Mouse (Mus musculus) heart, adult 11 months (tissue): ENCODE results near the gene Galnt17.
A peak's percentile ranks its signal among the peaks of the same experiment; 100 is the strongest.

Experiments
- DNase-seq: peaks from one replicate; pipeline ENCODE4 v3.0.0; 2022

Gene Galnt17

DNA sequence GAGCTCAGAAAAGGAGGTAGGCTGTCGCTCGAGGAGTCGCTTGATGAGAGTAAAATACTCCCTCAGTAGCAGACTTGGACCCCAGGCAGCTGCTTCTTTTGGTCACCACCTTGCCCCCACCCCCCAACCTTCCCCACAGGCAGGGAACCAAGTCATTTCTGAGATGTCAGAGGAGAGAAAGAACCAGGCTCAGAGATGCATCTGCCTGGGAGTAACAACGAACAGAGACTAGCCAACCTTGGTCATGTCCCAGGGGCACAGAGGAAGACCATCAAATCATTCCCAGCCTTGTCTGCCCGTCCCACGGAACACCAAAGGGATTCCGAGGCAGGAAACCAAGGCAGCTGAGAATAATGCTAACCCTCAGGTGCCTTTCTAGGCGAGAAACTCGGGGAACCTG is 293.0 kb downstream of the Galnt17 start:
- DNase-seq: peak; percentile 56

GRCm38 (mm10) chr5:131013816-131014215 is 294.5 kb downstream of the Galnt17 start:
- DNase-seq: peak; percentile 78

- DNase-seq: peak; percentile 49
Measured at GRCm38 (mm10) chr5:131013101-131013500, 295.2 kb downstream of the Galnt17 start.

DNA sequence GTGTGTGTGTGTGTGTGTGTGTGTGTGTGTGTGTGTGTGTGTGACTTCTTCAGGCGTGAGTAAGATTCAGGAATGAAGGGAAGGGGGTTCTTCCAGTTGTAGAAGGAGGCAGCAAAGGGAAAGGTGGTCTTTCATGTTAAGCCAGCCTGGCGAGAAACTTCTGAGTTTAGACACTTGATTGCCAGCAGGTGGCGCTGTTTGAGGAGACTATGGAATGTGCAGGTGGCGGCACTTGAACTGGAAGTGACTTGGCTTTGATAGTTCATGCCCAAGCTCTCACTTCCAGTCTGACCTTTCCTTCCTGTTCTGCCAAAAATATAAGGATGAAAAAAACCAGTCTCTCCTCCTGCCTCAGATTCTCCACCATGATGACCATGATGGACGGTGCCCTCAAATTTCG is 298.8 kb downstream of the Galnt17 start:
- DNase-seq: peak; percentile 43

- peak; percentile 91 for DNase-seq
Measured at GRCm38 (mm10) chr5:131008507-131008906, 299.8 kb downstream of the Galnt17 start.

GRCm38 (mm10) chr5:131007871-131008505 is 300.3 kb downstream of the Galnt17 start:
- DNase-seq: peak; percentile 72

DNA sequence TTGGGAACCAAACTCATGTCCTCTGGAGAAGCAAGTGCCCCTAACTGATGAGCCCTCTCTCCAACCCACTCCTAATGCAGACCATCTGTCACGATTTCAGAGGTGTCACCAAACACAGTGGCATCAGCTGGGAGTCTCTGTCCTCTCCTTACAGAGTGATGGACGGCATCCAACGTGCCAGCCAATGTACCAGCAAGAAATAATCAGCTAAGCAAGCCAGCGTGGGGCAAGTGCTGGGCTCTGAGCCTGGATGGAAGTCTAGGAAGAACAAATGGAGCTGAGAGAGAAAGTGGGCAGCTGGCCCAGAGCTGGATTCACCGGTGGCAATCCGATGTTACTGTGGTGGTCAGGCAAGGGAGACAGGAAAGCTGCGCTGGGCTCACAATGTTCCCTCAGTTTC is 301.1 kb downstream of the Galnt17 start:
- peak; percentile 96 for DNase-seq

GRCm38 (mm10) chr5:131006524-131006923 is 301.8 kb downstream of the Galnt17 start:
- no peak for DNase-seq

DNA sequence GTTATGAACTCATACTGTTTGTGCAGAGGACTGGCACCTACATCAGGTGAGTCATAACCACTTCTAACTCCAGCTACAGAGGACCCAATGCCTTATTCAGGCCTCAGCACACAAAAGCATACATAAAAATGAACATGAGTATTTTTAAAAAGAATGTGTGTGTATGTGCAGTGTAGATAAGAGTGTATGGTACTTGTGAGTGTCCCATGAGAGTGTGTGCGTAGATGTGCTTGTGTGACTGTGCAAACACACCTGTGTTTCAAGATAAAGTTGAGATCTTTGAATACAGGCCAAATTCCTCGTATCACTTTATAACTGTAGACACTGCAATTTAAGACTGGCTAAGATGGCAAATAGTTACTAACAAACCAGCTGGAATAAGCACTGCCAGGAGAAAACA is 307.7 kb downstream of the Galnt17 start:
- DNase-seq: peak; percentile 6

- peak; percentile 22 for DNase-seq
Measured at GRCm38 (mm10) chr5:130979321-130979720, 329.0 kb downstream of the Galnt17 start.

DNA sequence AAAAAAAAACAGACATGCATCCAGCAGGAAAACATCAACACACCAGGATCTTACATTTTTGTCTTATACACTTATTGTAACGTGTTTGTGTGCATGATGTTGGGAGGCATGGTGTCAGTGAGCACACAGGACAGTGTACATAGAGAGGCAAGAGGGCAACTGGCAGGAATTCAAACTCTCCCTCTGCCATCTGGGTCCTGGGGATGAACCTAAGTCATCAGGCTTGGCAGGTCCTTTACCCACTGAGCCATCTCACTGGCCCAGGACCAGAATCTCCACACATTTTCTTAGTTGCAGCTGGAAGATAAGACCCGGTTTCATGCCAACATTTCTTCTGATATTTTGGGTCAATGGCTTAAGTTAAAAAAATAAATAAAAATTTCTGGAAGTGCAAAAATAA is 329.4 kb downstream of the Galnt17 start:
- peak; percentile 86 for DNase-seq

DNA sequence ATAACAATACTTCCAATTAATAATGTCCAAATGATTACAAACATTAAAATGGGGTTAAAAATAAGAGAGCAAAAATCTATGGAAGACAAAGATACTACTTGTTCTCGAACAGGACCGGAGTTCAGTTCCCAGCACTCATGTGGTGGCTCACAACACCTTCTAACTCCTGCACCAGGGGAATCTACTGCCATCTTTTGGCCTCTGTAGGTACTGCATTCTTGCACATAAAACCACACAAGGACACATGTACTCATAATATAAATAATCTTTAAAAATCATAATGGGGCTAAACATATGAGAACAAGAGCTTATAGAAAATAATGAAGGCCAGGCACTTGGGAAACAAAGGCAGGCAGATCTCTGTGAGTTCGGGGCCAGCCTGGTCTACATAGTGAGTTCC is 330.3 kb downstream of the Galnt17 start:
- peak; percentile 50 for DNase-seq

DNA sequence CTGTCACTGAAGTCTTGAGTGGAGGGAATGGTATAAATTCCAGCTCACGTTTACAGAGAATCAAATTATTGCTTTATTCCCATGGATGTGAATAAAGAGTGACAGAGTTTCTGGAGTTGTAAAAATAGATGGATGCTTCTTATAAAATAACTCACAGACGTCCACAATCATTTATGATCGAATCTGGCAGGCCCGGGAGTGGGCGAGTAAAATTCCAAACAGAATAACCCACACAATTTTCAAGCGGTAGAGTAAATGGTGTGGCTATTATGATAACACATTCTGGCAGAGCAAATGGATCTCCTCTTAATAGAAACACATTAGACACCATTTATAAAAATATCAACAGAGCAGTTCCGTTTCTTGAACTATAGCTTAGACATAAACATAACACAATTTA is 355.9 kb downstream of the Galnt17 start:
- no peak for DNase-seq

GRCm38 (mm10) chr5:130950894-130951400 is 357.4 kb downstream of the Galnt17 start:
- peak; percentile 81 for DNase-seq

DNA sequence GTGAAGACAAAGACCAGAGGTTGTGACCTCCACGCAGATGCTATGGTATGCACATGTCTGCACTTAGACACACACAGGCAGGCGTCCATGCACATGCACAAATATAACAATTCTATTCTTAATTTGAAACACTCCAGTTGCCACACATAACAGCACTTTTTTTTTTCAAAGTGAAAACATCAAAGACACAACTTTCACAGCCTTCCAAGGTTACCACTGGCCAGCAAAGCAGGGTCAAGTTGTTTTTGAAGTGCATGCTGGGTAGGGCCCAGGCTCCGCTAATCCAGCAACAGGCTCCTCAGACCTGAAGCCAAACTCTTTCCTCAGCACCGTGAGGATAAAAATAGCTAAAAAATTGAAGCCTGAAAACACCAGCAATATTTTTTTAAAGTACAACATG is 357.9 kb downstream of the Galnt17 start:
- DNase-seq: peak; percentile 70

DNA sequence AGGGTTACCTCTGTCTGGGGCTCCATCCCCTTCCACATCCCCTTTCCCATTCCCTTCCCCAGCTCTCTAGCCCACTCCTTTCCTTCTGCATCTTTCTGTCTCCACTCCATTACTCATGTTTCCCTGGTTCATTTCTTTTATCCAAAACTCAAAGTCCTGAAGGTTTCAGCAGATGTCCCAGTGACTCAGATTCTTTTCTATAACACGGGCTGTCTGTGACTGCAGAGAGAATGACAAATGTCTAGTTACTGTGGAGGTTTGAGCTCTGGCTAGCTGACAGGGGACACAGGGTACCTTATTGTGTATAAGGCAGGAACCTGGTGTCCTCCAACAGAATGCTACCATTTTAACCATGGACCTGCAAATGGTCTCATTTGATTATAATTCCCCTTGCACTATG is 358.6 kb downstream of the Galnt17 start:
- DNase-seq: no peak

DNA sequence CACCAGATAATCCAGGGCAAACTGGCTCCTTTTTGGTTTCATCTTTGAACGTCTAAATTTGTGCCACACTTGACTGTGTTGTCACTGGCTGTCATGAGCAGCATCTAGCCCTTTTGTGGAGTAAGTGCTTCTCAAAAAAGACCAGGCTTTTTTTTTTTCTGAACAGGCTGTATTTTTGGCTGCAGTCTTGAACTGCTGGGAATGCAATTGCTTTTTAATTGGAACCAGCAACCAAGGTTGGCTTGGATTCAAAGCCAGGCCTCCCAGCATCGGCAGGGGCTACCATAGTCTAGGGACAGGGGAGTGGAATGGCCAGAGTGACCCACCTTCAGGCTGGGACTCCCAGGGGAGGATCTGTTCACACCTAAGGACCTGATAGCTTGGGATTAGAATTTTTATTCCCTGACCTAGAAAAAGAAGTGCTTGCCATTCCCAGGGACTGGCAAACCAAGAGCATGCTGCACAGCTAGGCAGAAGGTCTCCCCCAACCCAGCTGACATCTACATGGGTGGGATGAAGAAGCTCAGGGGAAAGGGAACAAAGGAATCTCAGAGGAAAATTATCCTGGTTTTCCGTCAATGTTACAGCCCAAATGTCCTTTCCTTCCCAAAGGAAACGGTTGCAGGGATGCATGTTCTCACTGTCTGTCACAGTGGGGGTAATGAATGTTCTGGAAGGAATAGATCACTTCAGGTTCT is 369.2 kb downstream of the Galnt17 start:
- DNase-seq: peak; percentile 92

DNA sequence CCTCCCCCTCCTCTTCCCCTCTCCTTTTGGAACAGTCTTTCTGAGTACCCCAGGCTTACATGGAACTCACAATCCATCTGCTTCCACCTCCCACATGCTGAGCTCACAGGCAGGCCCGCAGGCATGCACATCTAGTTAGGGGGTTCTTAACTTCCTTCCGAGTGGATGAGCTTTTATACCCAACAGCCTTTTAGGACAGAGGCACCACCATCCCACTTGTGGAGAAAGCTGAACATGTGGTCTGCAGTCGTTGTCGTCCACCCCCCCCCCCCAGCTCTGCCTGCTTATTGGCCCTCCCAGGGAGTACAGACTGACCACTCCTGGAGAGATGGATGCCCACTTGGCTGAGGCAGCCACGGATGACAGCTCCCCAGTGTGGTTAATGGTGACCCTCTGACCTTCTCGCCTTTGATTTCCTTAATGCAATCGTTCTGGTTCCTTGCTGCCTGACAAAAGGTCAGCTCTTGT is 370.0 kb downstream of the Galnt17 start:
- no peak for DNase-seq

DNA sequence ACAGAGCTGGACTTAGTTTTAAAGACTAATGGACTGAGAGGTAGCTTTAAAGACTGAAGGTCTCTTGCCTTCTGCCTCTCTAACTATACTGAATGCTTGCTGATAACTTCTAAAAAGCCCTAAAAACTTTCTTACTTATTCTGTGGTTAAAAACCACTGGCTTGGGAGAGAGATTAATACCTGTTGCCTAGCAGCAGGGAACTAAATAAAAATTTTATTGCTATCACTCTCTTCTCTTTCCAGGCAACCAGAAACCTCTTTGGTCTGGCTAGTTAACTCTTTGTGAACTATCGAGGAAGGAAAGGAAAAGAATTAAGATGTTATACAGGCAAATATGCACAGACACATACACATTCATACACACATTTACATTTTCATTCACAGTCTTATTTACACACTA is 377.3 kb downstream of the Galnt17 start:
- DNase-seq: no peak

DNA sequence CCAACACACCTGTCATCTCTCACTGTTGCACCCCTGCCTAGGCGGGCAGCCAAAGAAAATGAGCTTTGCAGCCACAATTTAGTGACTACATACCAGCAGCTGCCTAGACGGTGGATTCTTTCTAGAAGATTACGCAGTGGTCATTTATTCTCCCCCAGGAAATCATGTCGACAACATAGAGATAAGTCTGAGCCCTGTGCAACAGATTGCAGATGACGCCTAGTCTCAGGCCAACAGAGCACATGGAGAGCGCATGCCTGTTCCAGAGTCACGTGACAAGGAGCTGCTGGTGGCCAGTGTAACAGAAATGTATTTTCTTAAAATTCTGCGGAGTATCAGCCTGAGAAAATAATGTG is 380.5 kb downstream of the Galnt17 start:
- DNase-seq: peak; percentile 96

DNA sequence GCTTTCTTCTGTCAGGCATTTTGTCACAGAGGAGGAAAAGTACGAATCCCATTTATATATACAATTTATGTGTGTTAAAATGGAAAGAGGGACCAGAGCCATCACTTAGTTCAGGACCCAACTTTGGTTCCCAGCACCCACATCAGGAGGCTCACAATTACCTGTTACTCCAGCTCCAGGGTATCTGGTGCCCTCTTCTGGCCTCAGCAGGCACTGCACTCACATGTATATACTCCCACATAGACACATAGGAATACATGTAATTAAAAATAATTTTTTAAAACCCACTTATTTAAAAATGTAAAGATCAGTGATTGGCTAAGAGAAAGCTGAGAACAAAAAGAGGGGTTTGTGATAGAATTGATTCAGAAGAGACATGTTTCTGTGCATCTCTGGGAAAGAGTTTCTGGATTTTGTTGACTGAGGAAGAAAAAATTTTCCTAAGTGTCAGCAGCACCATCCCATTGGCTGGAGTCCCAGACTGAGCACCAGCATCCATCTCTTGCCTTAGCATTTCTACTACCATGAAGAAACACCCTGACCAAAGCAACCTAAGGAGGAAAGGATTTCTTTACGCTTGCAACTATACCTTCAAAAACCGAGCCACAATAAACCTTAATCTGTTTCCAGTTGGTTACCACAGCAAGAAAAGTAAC is 381.0 kb downstream of the Galnt17 start:
- DNase-seq: no peak

DNA sequence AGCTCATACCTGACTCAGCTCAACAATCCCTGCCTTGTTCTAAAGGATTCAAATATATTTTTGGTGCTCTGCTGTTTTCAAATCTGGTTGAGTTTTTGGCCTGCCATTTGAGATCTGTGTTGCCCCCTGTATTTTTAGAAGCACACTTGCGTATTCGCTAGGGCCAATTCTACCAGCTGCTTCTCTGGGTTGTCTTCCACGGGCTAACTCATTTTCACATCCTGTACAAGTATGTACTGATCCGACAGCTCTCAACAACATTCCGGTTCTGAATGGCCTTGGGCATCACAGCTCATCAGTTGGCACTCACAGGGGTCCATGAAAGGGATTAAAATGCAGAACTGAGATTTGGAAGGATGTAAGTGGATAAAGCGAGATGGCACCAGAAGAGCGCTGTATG is 382.6 kb downstream of the Galnt17 start:
- DNase-seq: no peak

GRCm38 (mm10) chr5:130924245-130924827 is 384.0 kb downstream of the Galnt17 start:
- no peak for DNase-seq

GRCm38 (mm10) chr5:130919969-130920368 is 388.3 kb downstream of the Galnt17 start:
- no peak for DNase-seq
